Mouse (Mus musculus) adrenal gland, postnatal 10 days (tissue): Measurements from ENCODE around the gene Rnaseh2a. TPM values are rescaled to one million over a fixed set of nuclear protein-coding genes. Genes with fewer than 3 reads are reported as not detected.
A peak's percentile ranks its signal among the peaks of the same experiment; 100 is the strongest.

Source experiments
- DNase-seq: peaks from one replicate; pipeline ENCODE4 v3.0.0; 2021; ENCODE audit warnings: mixed read lengths
- total RNA-seq, 2 experiments: library from RNA; stranded (reverse); gene quantifications; 2 replicates each; pipeline ENCODE4 v1.2.3; 2021

Gene Rnaseh2a
- total RNA-seq, 2 experiments from 2014 or later = 88.6 to 91.7 TPM

DNA sequence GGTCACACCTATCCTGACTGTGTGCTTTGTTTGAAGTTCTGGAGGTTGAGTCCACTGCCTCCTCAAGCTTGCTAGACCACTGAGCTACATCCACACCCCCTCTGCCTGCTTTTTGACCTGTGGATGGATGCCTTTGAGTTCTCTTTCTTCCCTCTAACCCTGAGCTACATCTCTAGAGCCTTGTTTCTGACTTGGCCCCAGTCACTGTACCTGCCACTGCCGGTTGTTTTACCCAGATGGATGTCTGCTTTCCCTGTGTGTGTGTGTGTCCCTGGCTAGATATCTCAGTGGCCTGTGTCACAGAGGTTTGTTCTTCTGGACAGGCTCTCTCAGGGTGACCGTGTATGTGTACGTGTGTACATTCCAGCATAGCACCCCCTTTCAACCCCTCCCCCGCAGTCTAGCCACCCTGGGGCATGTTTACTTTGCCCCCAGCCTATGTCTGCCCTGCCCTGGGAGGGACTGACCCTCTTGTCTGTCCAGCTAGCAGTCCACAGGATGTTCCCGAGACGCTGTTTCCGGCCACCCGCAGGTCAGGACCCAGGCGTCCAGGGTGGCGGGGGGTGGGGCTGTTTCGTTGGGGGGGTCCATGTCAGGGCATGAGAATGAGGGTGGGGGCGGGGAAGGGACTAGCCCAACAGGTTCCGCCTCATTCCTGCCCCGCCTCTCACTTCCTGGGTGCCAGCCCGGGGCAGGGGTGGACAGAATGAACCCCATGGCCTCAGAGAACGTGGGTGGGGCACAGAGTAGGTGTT lies 14.9 kb upstream of the Rnaseh2a start:
- peak; percentile 50 for DNase-seq

DNA sequence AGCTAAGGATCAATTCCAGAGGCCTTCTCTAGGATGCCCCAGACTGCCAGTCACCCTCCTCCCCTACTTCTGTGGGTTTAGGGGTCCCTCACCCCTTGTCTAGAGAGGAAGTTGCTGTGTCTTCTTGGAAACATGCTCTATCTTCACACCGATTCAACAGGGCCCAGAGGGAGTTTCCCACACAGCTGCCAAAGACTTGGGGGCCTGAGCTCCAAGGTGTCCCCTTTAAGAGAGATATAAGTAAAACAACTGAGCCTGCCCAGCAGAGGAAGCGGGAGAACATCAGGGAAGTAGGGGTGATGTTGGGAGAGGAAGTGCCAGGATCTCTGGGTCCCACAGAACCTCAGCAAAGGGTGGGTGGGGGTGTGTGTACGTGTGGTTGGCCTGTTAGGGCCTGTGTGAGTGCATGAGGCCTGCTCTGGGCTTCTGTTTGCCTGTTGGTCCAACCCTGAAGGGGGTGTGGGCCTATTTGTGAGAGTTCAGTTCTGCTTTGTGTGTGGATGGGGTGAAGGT lies 13.0 kb upstream of the Rnaseh2a start:
- DNase-seq = no peak

DNA sequence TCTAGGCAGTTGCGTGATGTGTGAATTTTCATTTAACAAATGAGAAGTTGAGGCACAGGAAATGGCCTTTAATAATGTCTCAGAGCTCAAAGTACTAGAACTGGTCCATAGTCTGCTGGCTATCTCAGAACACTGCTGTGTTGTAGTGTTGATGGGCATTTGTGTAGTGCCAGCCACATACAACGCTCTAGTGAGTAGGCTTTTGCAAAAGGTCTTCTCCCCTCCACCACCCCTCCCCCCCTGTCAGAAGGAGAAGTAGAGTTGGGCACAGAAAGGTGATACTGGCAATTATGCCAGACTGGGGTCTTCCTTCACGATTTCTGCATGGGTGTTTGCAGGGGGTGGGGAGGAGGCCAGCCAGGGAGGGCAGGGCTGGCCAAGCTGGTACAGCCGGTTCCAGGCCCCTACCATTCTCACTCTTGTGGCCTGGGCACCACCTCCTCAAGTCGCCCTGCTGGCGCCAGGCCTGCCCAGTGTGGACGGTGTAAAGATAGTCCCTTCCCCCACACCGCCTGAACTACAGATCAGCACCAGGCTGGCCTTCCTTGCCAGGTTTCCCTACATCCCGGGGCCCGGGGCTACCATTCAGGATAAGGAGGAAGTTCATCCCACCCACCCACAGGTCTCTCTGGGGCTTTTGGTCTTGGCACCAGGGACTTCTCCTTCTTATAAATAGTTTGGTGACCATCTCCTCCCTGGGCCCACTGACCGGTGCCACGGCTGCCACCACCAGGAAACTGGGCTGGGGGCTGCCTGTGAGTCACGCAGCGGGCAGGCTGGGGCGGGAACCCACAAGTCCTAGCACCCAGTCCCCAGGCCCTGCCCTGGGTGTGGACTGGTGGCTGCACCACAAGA lies 12.3 kb upstream of the Rnaseh2a start:
- DNase-seq = no peak

DNA sequence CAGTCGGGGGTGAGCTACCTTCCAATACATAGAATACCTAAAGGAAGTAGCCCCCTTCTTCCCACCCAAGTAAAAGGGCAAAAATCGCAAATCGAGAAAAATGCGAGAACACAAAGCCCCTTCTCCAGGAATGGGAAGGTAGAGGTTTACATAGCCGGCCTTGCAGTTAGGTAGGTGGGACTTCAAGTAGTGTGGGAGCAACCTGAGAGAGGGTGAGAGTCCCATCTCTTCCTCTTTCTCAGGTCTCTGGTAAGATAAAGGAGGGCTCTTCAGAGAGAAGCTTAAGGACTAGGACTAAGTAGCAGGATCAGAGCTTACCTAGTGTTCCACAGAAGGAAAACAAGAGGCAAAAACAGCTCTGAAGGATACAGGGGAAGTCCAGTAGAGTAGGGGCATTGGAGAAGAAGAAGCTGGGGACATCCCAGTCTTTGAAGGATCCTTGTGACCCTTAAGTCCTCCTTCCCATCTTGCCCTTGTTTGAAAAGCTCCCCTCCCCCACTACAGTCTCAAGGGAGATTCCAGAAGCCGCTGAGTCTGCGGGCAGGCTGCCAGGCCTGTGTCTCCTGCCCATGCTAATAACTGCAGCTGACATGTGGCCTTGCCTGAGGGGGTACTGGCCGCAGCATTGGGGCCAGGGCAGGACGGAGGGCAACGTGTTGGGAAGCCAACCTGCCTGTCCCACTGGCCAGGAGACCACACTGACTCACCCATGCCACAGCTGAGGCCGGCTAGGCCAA lies 11.2 kb upstream of the Rnaseh2a start:
- DNase-seq = peak; percentile 91

DNA sequence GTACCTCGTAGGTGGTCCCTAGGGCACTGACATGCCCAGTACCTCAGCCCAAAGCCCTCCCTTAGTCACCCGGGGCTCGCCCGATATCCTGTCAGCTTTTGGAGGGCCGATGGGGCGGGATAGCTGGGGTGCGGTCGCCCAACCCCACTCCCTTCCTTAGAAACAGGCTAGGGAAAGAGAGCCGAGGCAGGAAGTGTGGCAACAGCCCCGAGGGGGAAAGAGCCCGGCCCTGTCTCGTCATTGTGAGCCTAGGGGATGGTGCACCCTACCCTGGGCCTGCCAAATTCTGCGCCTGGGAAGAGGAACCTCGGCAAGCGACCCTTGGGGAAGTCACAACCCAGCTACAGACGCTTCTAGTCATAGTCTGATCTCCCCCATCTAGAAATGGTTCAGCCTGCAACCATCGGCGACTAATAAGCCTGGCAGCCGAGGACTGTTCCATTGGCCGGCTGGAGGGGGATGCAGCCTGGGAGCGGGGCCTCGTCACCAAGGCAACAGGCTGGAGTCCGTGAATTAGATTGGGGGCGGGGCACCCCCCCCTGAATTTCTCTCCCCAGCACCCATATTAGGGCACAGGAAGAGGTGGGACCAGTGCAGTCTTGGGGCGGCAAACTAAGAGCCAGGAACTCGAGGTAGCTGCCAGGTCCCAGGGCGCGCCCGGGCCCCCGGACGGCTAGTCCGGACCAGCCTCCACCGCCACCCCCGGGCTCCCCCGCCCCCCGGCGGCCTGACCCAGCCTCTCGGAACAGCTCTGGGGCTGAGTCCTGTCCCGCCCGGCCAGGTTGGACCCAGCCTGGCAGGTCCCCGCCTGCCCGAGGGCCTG lies 10.2 kb upstream of the Rnaseh2a start:
- peak; percentile 94 for DNase-seq

DNA sequence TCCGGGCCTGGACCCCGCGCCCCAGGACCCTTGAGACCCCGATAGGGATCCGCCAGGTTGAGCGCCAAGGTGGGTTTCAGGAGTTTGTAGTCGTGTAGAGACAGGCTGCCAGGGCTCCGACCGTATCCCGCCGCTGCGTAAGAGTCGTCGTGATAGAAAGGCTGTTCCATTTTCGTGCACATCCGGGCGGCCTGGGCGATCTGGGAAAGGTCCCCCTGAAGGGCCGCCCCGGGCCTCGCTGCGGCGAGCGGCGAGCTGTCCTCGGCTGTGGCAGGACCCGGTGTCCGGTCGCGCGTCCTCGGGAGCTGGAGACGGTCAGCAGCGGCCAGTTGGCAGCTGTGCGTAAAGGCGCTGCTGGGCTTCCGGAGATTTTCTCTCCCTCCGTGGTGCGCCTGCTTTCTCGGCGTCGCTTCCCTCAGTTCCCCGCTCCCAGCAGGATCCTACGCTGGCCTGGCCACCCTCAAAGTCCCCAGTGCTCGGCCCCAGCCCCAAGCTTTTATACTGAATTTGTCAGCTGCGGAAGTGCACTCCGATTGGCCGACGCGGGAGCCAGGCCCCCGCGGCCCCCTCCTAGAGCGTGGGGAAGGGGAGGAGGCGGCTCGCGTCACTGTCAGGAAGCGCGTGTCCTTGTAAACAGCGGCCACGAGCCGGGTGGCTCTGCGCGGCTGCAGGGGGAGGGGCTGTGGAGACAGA lies 8.8 kb upstream of the Rnaseh2a start, which contains the start of gene Junb:
Gene Junb, minus strand, starts transcription at position 471 of the 693 bp plus-strand sequence.
- DNase-seq = peak; percentile 99

DNA sequence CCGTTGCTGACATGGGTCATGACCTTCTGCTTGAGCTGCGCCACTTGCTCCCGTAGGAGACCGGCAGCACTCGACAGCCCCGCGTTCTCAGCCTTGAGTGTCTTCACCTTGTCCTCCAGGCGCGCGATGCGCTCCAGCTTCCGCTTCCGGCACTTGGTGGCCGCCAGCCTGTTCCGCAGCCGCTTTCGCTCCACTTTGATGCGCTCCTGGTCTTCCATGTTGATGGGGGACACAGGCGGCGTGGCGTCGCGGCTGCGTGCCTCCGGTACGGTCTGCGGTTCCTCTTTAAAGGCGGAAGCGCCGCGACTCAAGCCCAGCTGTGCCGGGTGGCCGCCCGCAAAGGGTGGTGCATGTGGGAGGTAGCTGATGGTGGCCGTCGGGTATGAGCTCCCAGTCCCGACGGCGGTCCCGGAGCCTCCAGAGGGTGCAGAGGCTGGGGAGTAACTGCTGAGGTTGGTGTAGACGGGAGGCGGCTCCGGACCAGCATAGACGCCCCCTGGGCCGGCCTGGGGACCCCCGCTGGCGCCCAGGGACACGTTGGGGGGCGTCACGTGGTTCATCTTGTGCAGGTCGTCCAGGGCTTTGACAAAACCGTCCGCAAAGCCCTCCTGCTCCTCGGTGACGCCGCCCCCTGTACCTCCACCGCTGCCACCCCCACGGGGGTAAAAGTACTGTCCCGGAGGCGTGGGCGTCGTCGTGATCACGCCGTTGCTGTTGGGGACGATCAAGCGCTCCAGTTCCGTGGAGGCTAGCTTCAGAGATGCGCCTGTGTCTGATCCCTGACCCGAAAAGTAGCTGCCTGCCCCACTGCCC lies 8.1 kb upstream of the Rnaseh2a start:
- peak; percentile 83 for DNase-seq

DNA sequence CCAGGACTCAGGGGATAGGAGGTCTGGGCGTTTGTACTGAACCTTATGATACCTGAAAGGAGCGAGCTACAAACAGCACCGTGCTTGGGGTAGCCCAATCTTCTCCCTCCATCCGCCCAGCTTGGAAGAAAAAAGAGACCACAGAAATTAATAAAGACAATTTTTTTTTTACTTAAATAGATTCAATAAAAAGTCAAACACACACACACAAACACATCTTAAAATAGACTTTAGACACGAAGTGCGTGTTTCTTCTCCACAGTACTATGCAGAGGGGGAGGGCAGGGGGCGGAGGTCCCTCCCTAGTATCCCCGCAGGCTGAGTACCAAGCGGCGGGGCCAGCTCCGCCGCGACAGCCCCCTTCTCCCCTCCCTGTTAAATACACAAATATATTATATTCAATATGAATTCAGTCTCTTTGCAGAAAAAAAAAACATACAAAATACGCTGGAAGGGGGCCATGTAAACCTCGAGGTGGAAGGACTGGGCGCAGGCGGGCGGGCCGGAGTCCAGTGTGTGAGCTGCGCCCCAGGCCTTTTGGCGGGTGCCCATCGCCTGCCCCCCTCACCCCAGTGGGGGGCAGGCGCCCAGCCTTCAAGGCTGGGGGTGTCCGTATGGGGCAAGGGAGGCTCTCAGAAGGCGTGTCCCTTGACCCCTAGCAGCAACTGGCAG lies 7.3 kb upstream of the Rnaseh2a start:
- DNase-seq = no peak

DNA sequence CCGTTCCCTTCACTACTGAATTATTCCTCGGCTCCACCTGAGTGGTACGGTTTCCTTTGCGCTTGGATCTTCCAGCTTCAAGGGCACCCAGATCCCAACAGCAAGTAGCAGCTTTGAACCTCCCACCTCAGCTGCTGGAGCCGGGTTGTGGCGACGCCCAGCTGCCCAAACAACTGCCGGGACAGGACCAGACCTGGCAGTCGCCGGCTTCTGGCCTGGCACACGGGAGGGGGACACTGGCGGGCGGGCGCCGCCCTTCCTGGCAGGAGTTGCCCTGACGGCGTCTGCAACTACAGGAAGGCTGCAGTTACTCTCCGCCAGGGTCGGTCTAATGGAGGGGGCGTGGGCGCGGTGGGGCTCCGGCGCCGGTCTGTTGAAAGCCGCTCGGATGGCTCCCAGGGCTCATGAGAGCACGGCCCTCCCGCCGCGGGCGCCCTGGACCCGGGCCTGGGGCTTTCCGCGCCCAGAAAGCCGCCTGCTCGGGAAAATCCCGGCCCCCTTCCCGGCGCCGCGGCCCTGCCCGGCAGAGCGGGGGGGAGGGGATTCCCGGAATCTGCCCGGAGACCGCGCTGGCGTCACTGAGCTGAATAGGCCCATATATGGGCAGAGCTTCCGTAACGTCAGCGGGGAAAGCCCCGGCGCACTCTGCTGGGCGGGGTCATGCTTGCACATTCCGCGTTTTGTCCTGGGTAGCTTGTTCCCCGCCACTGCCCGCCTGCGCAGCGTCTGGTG lies 6.6 kb upstream of the Rnaseh2a start:
- peak; percentile 98 for DNase-seq

DNA sequence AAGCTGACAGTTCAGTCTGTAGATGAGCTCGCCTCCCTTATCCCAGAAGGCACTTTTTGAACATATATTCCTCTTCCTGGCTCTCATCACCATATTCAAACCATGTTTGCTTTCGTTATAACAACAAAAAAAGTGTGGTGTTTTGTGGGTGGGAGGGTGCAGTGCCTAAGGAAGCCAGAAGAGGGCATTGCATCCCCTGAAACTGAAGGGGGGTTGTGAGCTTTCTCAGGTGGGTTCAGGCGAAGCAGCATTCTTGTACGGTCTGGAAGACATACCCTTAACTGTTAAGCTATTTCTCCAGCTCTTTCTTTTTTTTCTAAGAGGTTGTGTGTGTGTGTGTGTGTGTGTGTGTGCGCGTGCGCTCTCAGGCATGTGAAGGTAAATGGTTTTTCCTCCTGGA lies 5.9 kb upstream of the Rnaseh2a start:
- peak; percentile 83 for DNase-seq

DNA sequence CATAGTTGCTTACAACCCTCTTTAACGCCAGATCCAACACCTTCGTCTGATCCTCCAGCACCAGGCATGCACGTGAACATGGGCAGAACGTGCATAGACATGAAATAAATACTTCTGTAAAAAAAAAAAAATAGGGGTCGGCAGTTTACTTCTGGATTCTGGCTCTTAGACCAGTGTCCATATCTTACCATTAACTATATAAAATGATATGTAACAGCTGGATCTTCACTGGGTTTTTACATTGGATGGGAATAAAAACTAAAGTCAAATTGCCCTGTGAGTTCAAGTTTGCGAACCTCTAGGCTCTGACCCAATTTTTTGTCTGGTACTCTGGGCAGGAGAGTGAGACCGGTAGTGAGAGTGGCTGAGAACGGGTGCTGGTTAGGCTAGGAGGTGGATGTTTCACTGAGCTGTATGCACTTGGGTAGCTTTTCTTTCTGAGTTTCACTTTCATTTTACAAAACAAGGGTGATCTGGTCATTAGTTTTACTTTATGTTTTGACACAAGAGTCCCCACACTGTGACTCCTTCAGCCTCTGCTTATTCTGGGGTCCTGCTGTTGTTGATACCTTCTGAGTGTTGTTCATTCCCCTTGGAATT lies 5.1 kb upstream of the Rnaseh2a start:
- no peak for DNase-seq

DNA sequence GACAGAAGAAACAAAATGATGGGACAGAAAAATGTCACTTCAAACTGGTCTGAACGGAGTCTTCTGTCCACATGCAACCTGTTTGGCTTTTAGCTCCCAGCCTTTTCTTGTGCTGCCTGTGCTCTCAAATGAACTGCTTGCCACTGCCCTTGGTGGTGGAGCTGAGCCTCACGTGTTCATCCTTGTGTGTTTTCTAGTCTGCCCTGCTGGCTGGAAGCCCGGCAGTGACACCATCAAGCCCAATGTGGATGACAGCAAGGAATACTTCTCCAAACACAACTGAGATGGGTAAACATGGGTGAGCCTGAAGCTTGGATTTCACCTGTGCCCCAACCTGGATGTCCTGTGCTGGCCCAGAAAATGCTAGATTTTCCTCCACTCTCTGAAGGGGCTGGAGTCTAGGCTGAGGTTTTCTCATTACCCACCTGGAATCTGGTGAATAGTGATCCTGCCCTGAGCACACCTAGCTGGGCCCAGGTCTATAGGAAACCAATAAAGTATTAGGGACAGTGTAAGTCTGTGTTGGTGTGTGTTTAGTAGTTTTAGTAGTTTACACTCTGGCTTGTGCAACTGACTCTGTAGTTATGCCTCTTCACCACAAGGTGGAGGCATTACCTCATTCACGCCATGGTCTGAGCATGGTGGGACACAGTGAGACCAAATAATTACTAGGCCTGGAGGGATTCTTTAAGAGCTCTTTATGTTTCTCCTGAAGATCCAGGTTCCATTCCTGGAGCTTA lies 4.4 kb upstream of the Rnaseh2a start:
- DNase-seq = peak; percentile 81

DNA sequence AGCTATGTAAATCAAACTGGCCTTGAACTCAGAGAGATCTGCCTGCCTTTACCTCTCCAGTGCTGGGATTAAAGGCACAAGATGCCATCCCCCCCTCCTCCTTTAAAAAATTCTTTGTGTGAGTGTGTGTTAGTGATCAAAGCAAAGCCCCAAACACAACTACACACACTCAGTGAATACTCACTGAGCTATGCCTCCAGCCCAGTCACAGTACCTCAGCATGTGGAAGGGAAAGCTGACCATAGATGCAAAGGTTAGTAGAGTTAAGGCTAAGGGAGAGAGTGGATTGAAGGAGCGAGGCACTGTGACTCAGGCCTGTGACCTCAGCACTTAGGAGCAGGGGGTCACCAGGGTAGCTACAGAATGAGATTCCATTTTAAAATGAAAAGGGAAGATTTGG lies 3.5 kb upstream of the Rnaseh2a start:
- no peak for DNase-seq

DNA sequence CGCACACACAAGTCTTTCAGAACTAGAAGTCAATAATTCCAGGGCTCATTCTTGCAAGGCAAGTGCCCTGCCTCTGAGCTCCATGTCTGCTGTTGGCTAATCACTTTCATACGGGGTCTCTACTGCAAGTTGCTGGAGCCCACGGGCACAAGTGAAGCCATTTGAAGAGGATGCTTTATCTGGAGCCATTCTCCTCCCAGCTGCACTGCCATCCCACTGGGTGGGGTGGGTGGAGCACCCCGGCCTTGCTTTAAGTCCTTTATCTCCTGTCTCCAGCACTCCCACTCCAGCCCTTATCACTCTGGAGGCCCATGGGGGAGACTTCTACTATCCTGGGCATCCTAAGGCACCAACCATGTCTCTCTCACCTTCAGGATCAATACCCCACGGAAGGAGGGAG lies 1.3 kb upstream of the Rnaseh2a start:
- no peak for DNase-seq

DNA sequence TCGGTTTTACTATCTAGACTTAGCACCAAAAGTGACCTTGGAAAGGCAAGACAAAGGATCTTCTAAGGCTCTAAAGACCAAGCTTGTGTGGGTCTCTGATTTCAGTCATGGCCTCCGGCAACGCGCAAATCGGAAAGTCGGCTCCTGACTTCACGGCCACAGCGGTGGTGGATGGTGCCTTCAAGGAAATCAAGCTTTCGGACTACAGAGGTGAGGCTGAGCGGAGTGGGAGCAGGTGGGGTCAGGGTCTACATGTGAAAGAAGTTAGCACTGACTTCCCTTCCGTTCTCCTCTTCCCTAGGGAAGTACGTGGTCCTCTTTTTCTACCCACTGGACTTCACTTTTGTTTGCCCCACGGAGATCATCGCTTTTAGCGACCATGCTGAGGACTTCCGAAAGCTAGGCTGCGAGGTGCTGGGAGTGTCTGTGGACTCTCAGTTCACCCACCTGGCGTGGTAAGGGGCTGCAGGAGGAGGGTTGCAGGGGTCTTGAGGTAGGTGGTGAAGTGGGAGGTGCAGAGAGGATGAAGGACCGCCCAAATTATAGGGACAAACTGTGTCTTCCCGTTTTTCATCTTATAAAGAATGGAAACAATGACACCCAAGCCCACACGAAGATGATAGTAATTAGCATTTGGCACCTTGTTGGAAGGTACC lies 696 bp upstream of the Rnaseh2a start:
- peak; percentile 39 for DNase-seq

DNA sequence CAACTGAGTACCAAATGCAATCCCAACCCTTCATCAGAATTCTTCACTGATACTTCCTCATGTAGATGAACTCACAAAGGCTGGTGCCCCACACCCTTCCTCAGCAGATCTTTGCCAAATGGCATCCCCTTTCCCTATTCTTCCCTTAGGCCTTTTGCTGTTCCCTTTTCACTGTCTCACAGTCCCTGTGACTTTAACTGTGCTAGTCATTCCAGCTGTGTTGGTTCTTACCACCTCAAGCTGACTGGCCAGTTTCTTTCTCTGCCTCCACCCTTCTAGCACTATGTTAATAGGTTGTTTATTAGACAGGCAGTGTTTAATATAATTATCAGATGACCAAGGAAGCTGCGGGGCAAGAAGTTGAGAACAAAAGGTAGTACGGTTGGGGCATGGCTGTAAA lies 917 bp downstream of the Rnaseh2a start:
- peak; percentile 26 for DNase-seq
